Mouse (Mus musculus): ENCODE results near the gene Mylk2.

- no peak for TF ChIP-seq CTCF (IDR thresholded peaks at IDR 0.05; ENCODE audit: borderline replicate concordance, control insufficient read depth, extremely low read depth, insufficient read depth, low read length, poor library complexity)
- no peak for TF ChIP-seq POLR2A (IDR thresholded peaks at IDR 0.05; ENCODE audit: control insufficient read depth, extremely low read depth, insufficient read depth, low read length, poor library complexity)
Observed at GRCm38 (mm10) chr2:152904127-152904643, 7.0 kb upstream of the Mylk2 start.

All from thymus, adult 2 months (tissue).